Mouse (Mus musculus): ENCODE data around the gene Kcnn3. TPM values are rescaled to one million over a fixed set of nuclear protein-coding genes. Genes with fewer than 3 reads are reported as not detected.

The Kcnn3 gene
- polyA plus RNA-seq (2015; fragmentation: Nextera tagmentation; extraction: Ambion mirVana): 4.5 and 5.4 TPM in 2 replicates

GRCm38 (mm10) chr3:89519894-89520293, at the start of gene Kcnn3:
Gene Kcnn3 (plus strand): TSS chr3:89520164.
- H3K27ac ChIP-seq: peak within 1 kb of the TSS; percentile 26; the same call in 1 of the 2 replicates
- peaks cover 34% of the 10 kb centered on the region for H3K4me1 ChIP-seq
- 0% methylated on average over 14 of the region's 15 CpGs for WGBS
- peak; percentile 92 for ATAC-seq (ENCODE audit: insufficient read depth, low FRiP score, low read depth)
- H3K9ac ChIP-seq: peak within 1 kb of the TSS; percentile 8
- H3K27me3 ChIP-seq (replicated peaks): 0 out of 2 replicates have a peak, but pooled peaks cover 3% of the 10 kb centered on the region
- no peaks in the 10 kb centered on the region for H3K36me3 ChIP-seq
- H3K4me2 ChIP-seq: peak within 1 kb of the TSS; percentile 84
- no peaks in the 10 kb centered on the region for H3K9me3 ChIP-seq
- H3K4me3 ChIP-seq (replicated peaks): peak within 1 kb of the TSS; percentile 43

GRCm38 (mm10) chr3:89472280-89472679, 47.7 kb upstream of the Kcnn3 start:
- no peak overlapping the region for H3K9ac ChIP-seq
- H3K36me3 ChIP-seq: peaks cover 4% of the 10 kb centered on the region; the same call in 1 of the 2 replicates
- H3K4me2 ChIP-seq: no peak overlapping the region
- no peaks in the 10 kb centered on the region for H3K27me3 ChIP-seq (replicated peaks)
- H3K27ac ChIP-seq: no peak overlapping the region
- no peak for ATAC-seq (ENCODE audit: insufficient read depth, low FRiP score, low read depth)
- H3K4me1 ChIP-seq: no peaks in the 10 kb centered on the region
- no peaks in the 10 kb centered on the region for H3K9me3 ChIP-seq
- 74% methylated on average over 7 of the region's 7 CpGs for WGBS
- no peak overlapping the region for H3K4me3 ChIP-seq (replicated peaks)

- H3K4me2 ChIP-seq: no peak overlapping the region
- H3K9me3 ChIP-seq: no peaks in the 10 kb centered on the region
- ATAC-seq (ENCODE audit: insufficient read depth, low FRiP score, low read depth): no peak
- H3K27ac ChIP-seq: no peak overlapping the region
- H3K9ac ChIP-seq: no peak overlapping the region
- no peaks in the 10 kb centered on the region for H3K36me3 ChIP-seq
- no peaks in the 10 kb centered on the region for H3K27me3 ChIP-seq (replicated peaks)
- H3K4me3 ChIP-seq (replicated peaks): no peak overlapping the region
- 68% methylated on average over 6 of the region's 6 CpGs for WGBS
- H3K4me1 ChIP-seq: no peaks in the 10 kb centered on the region
Measured at GRCm38 (mm10) chr3:89473838-89474237, 46.1 kb upstream of the Kcnn3 start.

GRCm38 (mm10) chr3:89479055-89479454, 40.9 kb upstream of the Kcnn3 start:
- Histone ChIP-seq H3K27ac (no peak overlapping the region), H3K27me3 (replicated peaks) (no peaks in the 10 kb centered on the region), H3K9me3 (no peaks in the 10 kb centered on the region), H3K4me2 (no peak overlapping the region), H3K9ac (no peak overlapping the region), H3K36me3 (no peaks in the 10 kb centered on the region), H3K4me1 (no peaks in the 10 kb centered on the region), H3K4me3 (replicated peaks) (no peak overlapping the region)
- no peak for ATAC-seq (ENCODE audit: insufficient read depth, low FRiP score, low read depth)
- 71% methylated on average over 6 of the region's 6 CpGs for WGBS

GRCm38 (mm10) chr3:89481488-89481887, 38.5 kb upstream of the Kcnn3 start:
- no peak for ATAC-seq (ENCODE audit: insufficient read depth, low FRiP score, low read depth)
- H3K4me2 ChIP-seq: no peak overlapping the region
- 46% methylated on average over 2 of the region's 2 CpGs for WGBS

GRCm38 (mm10) chr3:89482249-89482648, 37.7 kb upstream of the Kcnn3 start:
- no peak overlapping the region for H3K4me2 ChIP-seq
- WGBS: 80% methylated on average over 5 of the region's 5 CpGs
- H3K27me3 ChIP-seq (replicated peaks): no peaks in the 10 kb centered on the region
- no peak for ATAC-seq (ENCODE audit: insufficient read depth, low FRiP score, low read depth)
- no peaks in the 10 kb centered on the region for H3K9me3 ChIP-seq
- H3K36me3 ChIP-seq: no peaks in the 10 kb centered on the region
- H3K9ac ChIP-seq: no peak overlapping the region
- no peaks in the 10 kb centered on the region for H3K4me1 ChIP-seq
- no peak overlapping the region for H3K4me3 ChIP-seq (replicated peaks)
- H3K27ac ChIP-seq: no peak overlapping the region

More at GRCm38 (mm10) chr3:89481488-89481887, 38.5 kb upstream of the Kcnn3 start:
- H3K36me3 ChIP-seq: no peaks in the 10 kb centered on the region
- no peaks in the 10 kb centered on the region for H3K9me3 ChIP-seq
- H3K4me3 ChIP-seq (replicated peaks): no peak overlapping the region
- H3K27ac ChIP-seq: no peak overlapping the region
- no peak overlapping the region for H3K9ac ChIP-seq
- no peaks in the 10 kb centered on the region for H3K27me3 ChIP-seq (replicated peaks)
- no peaks in the 10 kb centered on the region for H3K4me1 ChIP-seq

GRCm38 (mm10) chr3:89484766-89485524, 35.0 kb upstream of the Kcnn3 start:
- Histone ChIP-seq H3K4me2 (peak overlapping the region; percentile 44), H3K36me3 (no peaks in the 10 kb centered on the region), H3K27me3 (replicated peaks) (no peaks in the 10 kb centered on the region), H3K4me3 (replicated peaks) (no peak overlapping the region), H3K27ac (no peak overlapping the region), H3K4me1 (no peaks in the 10 kb centered on the region), H3K9ac (no peak overlapping the region), H3K9me3 (no peaks in the 10 kb centered on the region)
- peak; percentile 69 for ATAC-seq (ENCODE audit: insufficient read depth, low FRiP score, low read depth)
- WGBS: 15% methylated on average over 24 of the region's 24 CpGs

GRCm38 (mm10) chr3:89486111-89486510, 33.9 kb upstream of the Kcnn3 start:
- Histone ChIP-seq H3K4me1 (no peaks in the 10 kb centered on the region), H3K9ac (no peak overlapping the region), H3K4me2 (no peak overlapping the region), H3K27me3 (replicated peaks) (no peaks in the 10 kb centered on the region), H3K9me3 (no peaks in the 10 kb centered on the region), H3K36me3 (no peaks in the 10 kb centered on the region), H3K27ac (no peak overlapping the region), H3K4me3 (replicated peaks) (no peak overlapping the region)
- WGBS: 78% methylated on average over 8 of the region's 8 CpGs
- ATAC-seq (ENCODE audit: insufficient read depth, low FRiP score, low read depth): no peak

GRCm38 (mm10) chr3:89486916-89487702, 32.9 kb upstream of the Kcnn3 start:
- WGBS: 64% methylated on average over 20 of the region's 20 CpGs
- no peak overlapping the region for H3K27ac ChIP-seq
- no peak overlapping the region for H3K9ac ChIP-seq
- H3K27me3 ChIP-seq (replicated peaks): no peaks in the 10 kb centered on the region
- H3K4me2 ChIP-seq: no peak overlapping the region
- H3K36me3 ChIP-seq: no peaks in the 10 kb centered on the region
- no peak overlapping the region for H3K4me3 ChIP-seq (replicated peaks)
- no peaks in the 10 kb centered on the region for H3K4me1 ChIP-seq
- no peak for ATAC-seq (ENCODE audit: insufficient read depth, low FRiP score, low read depth)
- H3K9me3 ChIP-seq: no peaks in the 10 kb centered on the region

GRCm38 (mm10) chr3:89490790-89491189, 29.2 kb upstream of the Kcnn3 start:
- H3K4me2 ChIP-seq: no peak overlapping the region
- no peak overlapping the region for H3K9ac ChIP-seq
- no peak overlapping the region for H3K4me3 ChIP-seq (replicated peaks)
- H3K27me3 ChIP-seq (replicated peaks): no peaks in the 10 kb centered on the region
- H3K36me3 ChIP-seq: no peaks in the 10 kb centered on the region
- H3K9me3 ChIP-seq: no peaks in the 10 kb centered on the region
- no peaks in the 10 kb centered on the region for H3K4me1 ChIP-seq
- no peak for ATAC-seq (ENCODE audit: insufficient read depth, low FRiP score, low read depth)
- WGBS: 87% methylated on average over 3 of the region's 3 CpGs
- H3K27ac ChIP-seq: no peak overlapping the region

GRCm38 (mm10) chr3:89491559-89491958, 28.4 kb upstream of the Kcnn3 start:
- Histone ChIP-seq H3K9me3 (no peaks in the 10 kb centered on the region), H3K27me3 (replicated peaks) (no peaks in the 10 kb centered on the region), H3K4me1 (no peaks in the 10 kb centered on the region), H3K4me3 (replicated peaks) (no peak overlapping the region), H3K9ac (no peak overlapping the region), H3K4me2 (no peak overlapping the region), H3K27ac (no peak overlapping the region), H3K36me3 (no peaks in the 10 kb centered on the region)
- no peak for ATAC-seq (ENCODE audit: insufficient read depth, low FRiP score, low read depth)
- WGBS: 84% methylated on average over 5 of the region's 5 CpGs

- H3K9ac ChIP-seq: no peak overlapping the region
- ATAC-seq (ENCODE audit: insufficient read depth, low FRiP score, low read depth): no peak
- H3K4me1 ChIP-seq: no peaks in the 10 kb centered on the region
- H3K27ac ChIP-seq: no peak overlapping the region
- H3K9me3 ChIP-seq: no peaks in the 10 kb centered on the region
- H3K36me3 ChIP-seq: no peaks in the 10 kb centered on the region
- 34% methylated on average over 8 of the region's 8 CpGs for WGBS
- H3K27me3 ChIP-seq (replicated peaks): no peaks in the 10 kb centered on the region
- H3K4me2 ChIP-seq: no peak overlapping the region
- no peak overlapping the region for H3K4me3 ChIP-seq (replicated peaks)
Measured at GRCm38 (mm10) chr3:89492701-89493151, 27.2 kb upstream of the Kcnn3 start.
